In the genomic region with DNA sequence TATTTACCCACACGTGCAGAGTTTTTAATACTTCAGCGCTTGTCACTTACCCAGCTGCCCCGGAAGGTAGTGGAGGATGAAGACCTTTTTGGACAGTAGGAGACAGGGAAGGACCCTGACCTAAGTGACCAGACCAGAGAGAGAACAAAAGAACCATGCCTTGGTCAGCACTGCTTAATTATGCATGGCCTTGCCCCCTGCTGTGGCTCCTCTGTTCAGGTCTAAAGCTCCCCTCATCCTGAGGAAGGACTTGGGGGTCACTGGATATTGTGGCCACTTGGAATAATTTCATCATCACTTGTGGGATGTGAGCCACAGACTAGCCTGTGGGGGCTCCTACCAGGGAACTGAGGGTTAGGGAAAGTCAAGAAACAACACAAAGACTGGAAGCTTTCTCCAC, we compare ENCODE assay signal across 23 mouse cellular contexts.
DNase-seq lines count a peak whose midpoint lies in the region; ATAC-seq lines count a peak whose summit lies in the region.
"Had no signal": no experiment of that assay in that cellular context is flagged by ENCODE, and none has a peak within 500 bp of the region (broad histone marks: within the 10 kb centered on the region; RNA-seq: fewer than 3 reads in every experiment).

No protein-coding gene starts in this region.

- H3K36me3 ChIP-seq in midbrain, embryonic 12.5 days, result no peaks in the 10 kb centered on the region
- H3K36me3 ChIP-seq in midbrain, embryonic 16.5 days (ENCODE audit: control insufficient read depth, insufficient read depth, low read length), result no peaks in the 10 kb centered on the region
- H3K36me3 ChIP-seq in forebrain, embryonic 14.5 days (ENCODE audit: control insufficient read depth, insufficient read depth, low read length), result no peaks in the 10 kb centered on the region
- H3K36me3 ChIP-seq in liver, embryonic 12.5 days, result no peaks in the 10 kb centered on the region
- H3K36me3 ChIP-seq: embryonic facial prominence, embryonic 15.5 days; heart, embryonic 12.5 days; hindbrain, embryonic 12.5 days; limb, embryonic 15.5 days; liver, embryonic 15.5 days; lung, embryonic 15.5 days had no signal

- WGBS in midbrain, embryonic 12.5 days, result 3% methylated on average over 3 of the region's 3 CpGs
- WGBS in midbrain, embryonic 16.5 days, result 12% methylated on average over 3 of the region's 3 CpGs
- 12% methylated on average over 3 of the region's 3 CpGs for WGBS in forebrain, embryonic 14.5 days
- WGBS in liver, embryonic 12.5 days (ENCODE audit: insufficient replicate concordance), result 16% methylated on average over 3 of the region's 3 CpGs

- DNase-seq in embryo, embryonic 9.5 days (ENCODE audit: extremely low spot score), result peak; percentile 47
- no peak for DNase-seq in forebrain, embryonic 14.5 days (ENCODE audit: low spot score)
- peak; percentile 61 for DNase-seq in retina, embryonic 14.5 days (ENCODE audit: low spot score)
- no peak for DNase-seq in yolk sac, embryonic 10.5 days (ENCODE audit: low spot score)
- DNase-seq in frontal cortex, postnatal 36 days (ENCODE audit: low spot score in 2 of 2), result no peak
- DNase-seq: cerebellum, adult 11 months; cerebellum, adult 9-11 months; gastrocnemius, postnatal 25 days; heart, adult 18-20 months; heart, postnatal 10 days; kidney, adult 18-20 months; kidney, postnatal 4 days; layer of hippocampus, adult 9-11 months had no signal

- H3K27ac ChIP-seq in midbrain, embryonic 12.5 days (replicated peaks), result peak overlapping the region; percentile 67
- H3K27ac ChIP-seq in midbrain, embryonic 16.5 days (ENCODE audit: low read length), result no peak overlapping the region
- peak overlapping the region; percentile 77; the same call in 1 of the 2 replicates for H3K27ac ChIP-seq in forebrain, embryonic 14.5 days (ENCODE audit: low read depth, low read length)
- H3K27ac ChIP-seq in liver, embryonic 12.5 days, result no peak overlapping the region
- H3K27ac ChIP-seq: embryonic facial prominence, embryonic 15.5 days; hindbrain, embryonic 12.5 days; limb, embryonic 15.5 days; liver, embryonic 15.5 days; lung, embryonic 15.5 days; macrophage had no signal

- H3K9me3 ChIP-seq in midbrain, embryonic 12.5 days, result no peaks in the 10 kb centered on the region
- no peaks in the 10 kb centered on the region for H3K9me3 ChIP-seq in midbrain, embryonic 16.5 days (replicated peaks; ENCODE audit: control insufficient read depth, low read length, poor library complexity, severe bottlenecking)
- no peaks in the 10 kb centered on the region for H3K9me3 ChIP-seq in forebrain, embryonic 14.5 days (replicated peaks; ENCODE audit: control insufficient read depth, low read length)
- H3K9me3 ChIP-seq in liver, embryonic 12.5 days (replicated peaks), result no peaks in the 10 kb centered on the region
- H3K9me3 ChIP-seq: embryonic facial prominence, embryonic 15.5 days; heart, embryonic 12.5 days; hindbrain, embryonic 12.5 days; limb, embryonic 15.5 days; liver, embryonic 15.5 days; lung, embryonic 15.5 days had no signal

- ATAC-seq in midbrain, embryonic 12.5 days (ENCODE audit: low FRiP score, low read depth), result no peak
- ATAC-seq in midbrain, embryonic 16.5 days, result no peak
- no peak for ATAC-seq in forebrain, embryonic 14.5 days
- no peak for ATAC-seq in liver, embryonic 12.5 days

- peak overlapping the region; percentile 32; the same call in 1 of the 2 replicates for H3K9ac ChIP-seq in midbrain, embryonic 12.5 days (replicated peaks)
- no peak overlapping the region for H3K9ac ChIP-seq in midbrain, embryonic 16.5 days (ENCODE audit: low read depth, low read length)
- H3K9ac ChIP-seq in forebrain, embryonic 14.5 days (ENCODE audit: low read length), result no peak overlapping the region
- no peak overlapping the region for H3K9ac ChIP-seq in liver, embryonic 12.5 days
- H3K9ac ChIP-seq: embryonic facial prominence, embryonic 15.5 days; heart, embryonic 12.5 days; hindbrain, embryonic 12.5 days; limb, embryonic 15.5 days; liver, embryonic 15.5 days; lung, embryonic 15.5 days had no signal

- peaks cover 33% of the 10 kb centered on the region for H3K27me3 ChIP-seq in midbrain, embryonic 12.5 days
- peaks cover 2% of the 10 kb centered on the region for H3K27me3 ChIP-seq in midbrain, embryonic 16.5 days (ENCODE audit: control insufficient read depth, insufficient read depth, low read depth, low read length)
- no peaks in the 10 kb centered on the region for H3K27me3 ChIP-seq in forebrain, embryonic 14.5 days (replicated peaks; ENCODE audit: control insufficient read depth, insufficient read depth, low read length)
- peaks cover 76% of the 10 kb centered on the region for H3K27me3 ChIP-seq in liver, embryonic 12.5 days (replicated peaks)

- H3K4me3 ChIP-seq in midbrain, embryonic 12.5 days, result no peak overlapping the region
- H3K4me3 ChIP-seq in midbrain, embryonic 16.5 days (ENCODE audit: low read depth, low read length), result no peak overlapping the region
- no peak overlapping the region for H3K4me3 ChIP-seq in forebrain, embryonic 14.5 days (ENCODE audit: low read depth, low read length)
- H3K4me3 ChIP-seq in liver, embryonic 12.5 days, result no peak overlapping the region
- H3K4me3 ChIP-seq: embryonic facial prominence, embryonic 15.5 days; heart, embryonic 12.5 days; hindbrain, embryonic 12.5 days; limb, embryonic 15.5 days; liver, embryonic 15.5 days; lung, embryonic 15.5 days had no signal

- peak overlapping the region; percentile 31; the same call in 1 of the 2 replicates for H3K4me2 ChIP-seq in midbrain, embryonic 12.5 days (replicated peaks)
- no peak overlapping the region for H3K4me2 ChIP-seq in midbrain, embryonic 16.5 days (ENCODE audit: low read length)
- H3K4me2 ChIP-seq in forebrain, embryonic 14.5 days (ENCODE audit: low read length), result peak overlapping the region; percentile 31; the same call in 1 of the 2 replicates
- H3K4me2 ChIP-seq in liver, embryonic 12.5 days, result no peak overlapping the region
- H3K4me2 ChIP-seq: embryonic facial prominence, embryonic 15.5 days; heart, embryonic 12.5 days; limb, embryonic 15.5 days; liver, embryonic 15.5 days; lung, embryonic 15.5 days had no signal

- H3K4me1 ChIP-seq in midbrain, embryonic 12.5 days, result peaks cover 55% of the 10 kb centered on the region
- H3K4me1 ChIP-seq in midbrain, embryonic 16.5 days (ENCODE audit: control insufficient read depth, insufficient read depth, low read length), result peaks cover 10% of the 10 kb centered on the region
- peaks cover 33% of the 10 kb centered on the region for H3K4me1 ChIP-seq in forebrain, embryonic 14.5 days (ENCODE audit: control insufficient read depth, insufficient read depth, low read length)
- no peaks in the 10 kb centered on the region for H3K4me1 ChIP-seq in liver, embryonic 12.5 days
- H3K4me1 ChIP-seq: liver, embryonic 15.5 days; lung, embryonic 15.5 days had no signal

Comparison
In these comparisons a context has a peak if more than half of its experiments do, and no peak if none do; other contexts are left out.
1. H3K27ac ChIP-seq: peak in midbrain, embryonic 12.5 days (single experiment) and forebrain, embryonic 14.5 days (single experiment); none in midbrain, embryonic 16.5 days (single experiment) and liver, embryonic 12.5 days (single experiment).
2. H3K4me2 ChIP-seq: peak in midbrain, embryonic 12.5 days (single experiment) and forebrain, embryonic 14.5 days (single experiment); none in midbrain, embryonic 16.5 days (single experiment) and liver, embryonic 12.5 days (single experiment).
3. DNase-seq: peak in embryo, embryonic 9.5 days (single experiment) and retina, embryonic 14.5 days (single experiment); none in forebrain, embryonic 14.5 days (single experiment), yolk sac, embryonic 10.5 days (single experiment) and frontal cortex, postnatal 36 days (0 of 2).